Mouse (Mus musculus) forebrain, postnatal 0 days (tissue): Measurements from ENCODE around the gene Slc26a6. TPM values are rescaled to one million over a fixed set of nuclear protein-coding genes. Genes with fewer than 3 reads are reported as not detected.
A peak's percentile ranks its signal among the peaks of the same experiment; 100 is the strongest.

ENCODE experiments used
- ATAC-seq: fragments of 200-750 bp; cut with Nextera tagmentation; 2 replicates; pipeline ENCODE4 v1.8.0; 2017; ENCODE audit warnings: mild to moderate bottlenecking, moderate library complexity
- DNase-seq: peaks from one replicate; pipeline ENCODE4 v3.0.0-alpha.2; 2015
- H3K27ac ChIP-seq: fragments of 300-500 bp; sonication (generic); 2 replicates; pipeline ENCODE4 v1.5.1; 2014; ENCODE audit warnings: low read depth, mild to moderate bottlenecking, antibody characterized with exemption, low read length, moderate library complexity, mixed read lengths
- H3K27me3 ChIP-seq: fragments of 300-500 bp; sonication (generic); 2 replicates; pipeline ENCODE4 v1.6.1; 2014; ENCODE audit warnings: mild to moderate bottlenecking, low read length, mixed read lengths; ENCODE audit not compliant: insufficient read depth
- H3K36me3 ChIP-seq: fragments of 300-500 bp; sonication (generic); 2 replicates; pipeline ENCODE4 v1.6.1; 2014; ENCODE audit warnings: mild to moderate bottlenecking, moderate library complexity; ENCODE audit not compliant: insufficient read depth
- H3K4me1 ChIP-seq: fragments of 300-500 bp; sonication (generic); 2 replicates; pipeline ENCODE4 v1.6.1; 2014; ENCODE audit warnings: antibody characterized with exemption; ENCODE audit not compliant: insufficient read depth
- H3K4me2 ChIP-seq: fragments of 300-500 bp; sonication (generic); 2 replicates; pipeline ENCODE4 v1.6.1; 2014; ENCODE audit warnings: low read depth, mild to moderate bottlenecking, moderate library complexity
- H3K4me3 ChIP-seq: fragments of 300-500 bp; sonication (generic); 2 replicates; pipeline ENCODE4 v1.5.1; 2014; ENCODE audit warnings: low read depth, low read length, mixed read lengths
- H3K9ac ChIP-seq: fragments of 300-500 bp; sonication (generic); 2 replicates; pipeline ENCODE4 v1.6.1; 2014; ENCODE audit warnings: mild to moderate bottlenecking
- H3K9me3 ChIP-seq: fragments of 300-500 bp; sonication (generic); 2 replicates; pipeline ENCODE4 v1.6.1; 2016; ENCODE audit warnings: low read length
- CTCF ChIP-seq: sonication (generic); IDR thresholded peaks from 2 replicates; pipeline ENCODE4 v1.5.1; 2016; ENCODE audit warnings: antibody characterized with exemption, control low read depth, low read depth
- WGBS: fragments of 180-500 bp; shearing (Covaris S2); extraction: QIAGEN DNeasy Blood & Tissue Kit; methylation state at CpG from one replicate; pipeline ENCODE4 v1.1.7; 2014; 5-methylcytosine and 5-hydroxymethylcytosine counted together
- polyA plus RNA-seq: library from polyadenylated mRNA; unstranded; fragments of >200 nt; fragmentation: Nextera tagmentation; extraction: Ambion mirVana; gene quantifications from 2 replicates; pipeline ENCODE4 v1.2.1, GENCODE M21; 2015
- total RNA-seq: library from RNA; depleted of rRNA; stranded (reverse); fragments of >200 nt; gene quantifications from 2 replicates; pipeline ENCODE4 v1.2.3, GENCODE M21; 2014

Gene Slc26a6
- total and polyA plus RNA-seq, 2 experiments from 2014 or later: 18.0 to 19.4 TPM

DNA sequence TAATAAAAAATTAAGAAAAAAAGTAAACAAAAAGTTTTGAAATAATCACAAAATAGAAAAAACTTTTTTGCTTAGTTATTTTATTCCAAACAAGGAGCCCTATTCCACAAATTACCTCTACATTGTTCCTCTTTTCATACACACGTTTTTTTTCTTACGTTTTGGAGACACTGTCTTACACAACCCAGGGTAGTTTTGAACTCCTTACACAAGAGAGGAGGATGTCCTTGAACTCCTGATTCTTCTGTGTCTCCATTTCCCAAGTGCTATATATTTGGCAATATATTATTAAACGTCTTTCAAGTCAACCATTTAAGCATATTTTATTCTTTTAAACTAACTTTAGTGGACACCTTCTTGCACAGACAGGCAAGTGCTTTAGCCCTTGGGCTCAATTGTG is 82.9 kb downstream of the Slc26a6 start:
- no peak for TF ChIP-seq CTCF
- no peak overlapping the region for H3K4me3 ChIP-seq
- no peak overlapping the region for H3K9ac ChIP-seq
- H3K27me3 ChIP-seq: no peaks in the 10 kb centered on the region
- WGBS: 23% methylated on average over 3 of the region's 3 CpGs
- H3K9me3 ChIP-seq: no peaks in the 10 kb centered on the region
- H3K27ac ChIP-seq: no peak overlapping the region
- 0 out of 2 replicates have a peak, but pooled peaks cover 5% of the 10 kb centered on the region for H3K4me1 ChIP-seq
- ATAC-seq (no peak), DNase-seq (no peak)
- H3K4me2 ChIP-seq: peak overlapping the region; percentile 32; the same call in 1 of the 2 replicates
- H3K36me3 ChIP-seq: peaks cover 18% of the 10 kb centered on the region; the same call in 1 of the 2 replicates

DNA sequence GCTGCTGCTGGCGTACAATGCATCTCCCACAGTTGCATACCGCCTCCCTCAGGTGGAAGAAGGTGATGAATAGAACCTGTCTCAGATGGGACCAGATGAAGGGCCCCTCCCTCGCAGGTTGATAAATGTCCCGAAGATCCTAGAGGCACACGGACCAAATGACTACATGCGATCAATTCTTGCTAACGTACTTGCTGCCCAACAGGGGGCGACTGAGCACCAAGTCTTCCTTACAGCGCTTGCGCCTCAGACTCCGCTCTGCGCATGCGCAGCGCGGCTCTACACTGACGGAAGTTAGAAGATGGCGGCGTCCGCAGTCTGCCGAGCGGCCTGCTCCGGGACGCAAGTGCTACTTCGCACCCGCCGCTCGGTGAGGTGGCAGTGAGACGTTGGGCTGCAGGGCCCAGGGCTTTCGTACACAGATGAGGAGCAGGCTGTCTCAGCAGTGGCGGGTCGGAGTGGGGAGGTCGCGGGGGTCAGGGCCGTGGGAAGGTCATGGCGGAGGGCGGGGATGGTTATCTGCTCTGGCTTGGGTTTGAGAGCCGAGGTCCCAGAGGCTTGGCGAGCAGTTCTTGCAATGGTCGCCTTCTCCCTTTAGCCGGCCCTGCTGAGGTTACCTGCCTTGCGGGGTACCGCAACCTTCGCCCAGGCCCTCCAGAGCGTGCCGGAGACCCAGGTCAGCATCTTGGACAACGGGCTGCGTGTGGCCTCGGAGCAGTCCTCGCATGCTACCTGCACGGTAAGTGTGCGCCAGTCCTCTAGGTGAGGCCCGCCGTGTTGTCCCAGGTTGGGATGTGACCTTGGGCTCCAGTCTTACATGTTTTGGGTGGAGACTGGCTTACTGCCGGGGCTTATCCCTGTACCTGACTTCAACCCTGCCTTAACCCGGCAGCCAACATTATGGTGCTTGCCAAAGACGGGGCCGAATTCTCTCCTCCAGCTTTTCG is 83.6 kb downstream of the Slc26a6 start, which contains the start of gene Uqcrc1:
TSS of gene Uqcrc1 (plus strand) at position 216 of the 947 bp plus-strand sequence.
- 1% methylated on average over 58 of the region's 58 CpGs for WGBS
- Histone ChIP-seq H3K36me3 (peaks cover 23% of the 10 kb centered on the region; the same call in 1 of the 2 replicates), H3K4me2 (peak within 1 kb of the TSS; percentile 85), H3K27ac (peak within 1 kb of the TSS; percentile 75), H3K9me3 (no peaks in the 10 kb centered on the region), H3K27me3 (no peaks in the 10 kb centered on the region), H3K4me1 (0 out of 2 replicates have a peak, but pooled peaks cover 5% of the 10 kb centered on the region), H3K4me3 (peak within 1 kb of the TSS; percentile 83), H3K9ac (peak within 1 kb of the TSS; percentile 82)
- DNase-seq (peak; percentile 99), ATAC-seq (peak; percentile 93)
- TF ChIP-seq CTCF: peak; percentile 94

DNA sequence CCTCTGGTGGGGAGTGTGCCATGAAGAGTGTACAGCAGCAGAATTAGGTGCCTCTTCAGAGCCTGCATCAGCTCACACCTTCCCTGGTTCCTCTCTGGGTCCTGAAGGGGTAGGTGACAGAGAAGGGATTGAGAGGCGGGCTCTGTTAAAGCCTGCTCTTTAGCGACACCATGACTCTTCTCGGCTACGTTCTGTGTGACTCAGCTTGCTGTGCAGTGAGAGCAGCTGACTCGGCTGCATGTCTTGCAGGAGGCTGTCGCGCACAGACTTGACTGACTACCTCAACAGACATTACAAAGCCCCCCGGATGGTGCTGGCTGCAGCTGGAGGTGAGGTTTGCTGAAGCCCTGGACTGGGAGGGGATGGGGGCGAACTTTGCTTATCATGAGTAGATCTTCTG is 92.0 kb downstream of the Slc26a6 start:
- H3K36me3 ChIP-seq: peaks cover 81% of the 10 kb centered on the region
- no peak for TF ChIP-seq CTCF
- no peak overlapping the region for H3K9ac ChIP-seq
- H3K27me3 ChIP-seq: no peaks in the 10 kb centered on the region
- no peak overlapping the region for H3K4me3 ChIP-seq
- ATAC-seq: 0 out of 2 replicates have a peak, but pooled peaks have one; percentile 20
- H3K27ac ChIP-seq: no peak overlapping the region
- no peaks in the 10 kb centered on the region for H3K4me1 ChIP-seq
- no peaks in the 10 kb centered on the region for H3K9me3 ChIP-seq
- no peak overlapping the region for H3K4me2 ChIP-seq
- no peak for DNase-seq
- WGBS: 83% methylated on average over 9 of the region's 9 CpGs

GRCm38 (mm10) chr9:108945608-108946007 is 92.5 kb downstream of the Slc26a6 start:
- no peaks in the 10 kb centered on the region for H3K4me1 ChIP-seq
- no peaks in the 10 kb centered on the region for H3K27me3 ChIP-seq
- peaks cover 86% of the 10 kb centered on the region for H3K36me3 ChIP-seq
- H3K27ac ChIP-seq: no peak overlapping the region
- no peak overlapping the region for H3K9ac ChIP-seq
- H3K4me2 ChIP-seq: no peak overlapping the region
- WGBS: 90% methylated on average over 5 of the region's 5 CpGs
- H3K4me3 ChIP-seq: no peak overlapping the region
- H3K9me3 ChIP-seq: no peaks in the 10 kb centered on the region
- DNase-seq (no peak), ATAC-seq (no peak)
- TF ChIP-seq CTCF: no peak

- Histone ChIP-seq H3K4me1 (no peaks in the 10 kb centered on the region), H3K27me3 (no peaks in the 10 kb centered on the region), H3K27ac (peak overlapping the region; percentile 21; the same call in 1 of the 2 replicates), H3K36me3 (peaks cover 60% of the 10 kb centered on the region), H3K4me3 (no peak overlapping the region), H3K4me2 (no peak overlapping the region), H3K9ac (no peak overlapping the region), H3K9me3 (no peaks in the 10 kb centered on the region)
- 92% methylated on average over 13 of the region's 13 CpGs for WGBS
- no peak for TF ChIP-seq CTCF
- ATAC-seq (peak; percentile 34; the same call in 1 of the 2 replicates), DNase-seq (no peak)
Observed at GRCm38 (mm10) chr9:108949231-108949966, 96.3 kb downstream of the Slc26a6 start.

GRCm38 (mm10) chr9:108949967-108950728 is 97.1 kb downstream of the Slc26a6 start:
- Histone ChIP-seq H3K4me3 (no peak overlapping the region), H3K4me1 (no peaks in the 10 kb centered on the region), H3K4me2 (no peak overlapping the region), H3K36me3 (peaks cover 52% of the 10 kb centered on the region), H3K27ac (no peak overlapping the region), H3K9me3 (no peaks in the 10 kb centered on the region), H3K27me3 (no peaks in the 10 kb centered on the region), H3K9ac (no peak overlapping the region)
- ATAC-seq (0 out of 2 replicates have a peak, but pooled peaks have one; percentile 5), DNase-seq (no peak)
- TF ChIP-seq CTCF: no peak
- WGBS: 90% methylated on average over 9 of the region's 9 CpGs
